Mouse (Mus musculus): Measurements from ENCODE around the gene Smarce1. TPM values are rescaled to one million over a fixed set of nuclear protein-coding genes. Genes with fewer than 3 reads are reported as not detected.

The Smarce1 gene
- polyA plus RNA-seq (2021) = 135 TPM

- DNase-seq (ENCODE audit: low read depth, low spot score) (peak; percentile 35), ATAC-seq (peak; percentile 74)
- POLR2A ChIA-PET = interaction anchor here (1.0 to 1.2 kb wide), 2 partner anchors 9 to 24 kb away, joined by 4 to 6 read pairs; no protein-coding TSS in a partner anchor
- in situ Hi-C loops (cut with MboI; ENCODE audit: low pct_unique_long_range_greater_than_20kb) = no loop called here
- CTCF ChIA-PET = interaction anchor here (1.0 kb wide), 1 partner anchor 23 kb away, joined by 4 read pairs; no protein-coding TSS in a partner anchor
- no peak for TF ChIP-seq CTCF (IDR thresholded peaks at IDR 0.05)
- H3K27me3 ChIP-seq = no peaks in the 10 kb centered on the region
Measured at GRCm38 (mm10) chr11:99230261-99231048, at the start of gene Smarce1. Gene Smarce1 (minus strand): TSS chr11:99231017.

- ATAC-seq (no peak), DNase-seq (ENCODE audit: low read depth, low spot score) (no peak)
- in situ Hi-C loops (cut with MboI; ENCODE audit: low pct_unique_long_range_greater_than_20kb) = no loop called here
- TF ChIP-seq CTCF (IDR thresholded peaks at IDR 0.05) = no peak
- CTCF ChIA-PET = interaction anchor here (0.6 kb wide), 1 partner anchor 510 kb away, joined by 3 read pairs; no protein-coding TSS in a partner anchor
- peaks cover 48% of the 10 kb centered on the region for H3K27me3 ChIP-seq
- POLR2A ChIA-PET = interaction anchor here (0.6 kb wide), 1 partner anchor 13 kb away, joined by 3 read pairs; no protein-coding TSS in a partner anchor
Measured at GRCm38 (mm10) chr11:99279986-99280385, 49.2 kb upstream of the Smarce1 start.

GRCm38 (mm10) chr11:99276786-99277185 lies 46.0 kb upstream of the Smarce1 start:
- TF ChIP-seq CTCF (IDR thresholded peaks at IDR 0.05) = no peak
- ChIA-PET CTCF (no interaction called here), POLR2A (no interaction called here)
- peaks cover 57% of the 10 kb centered on the region for H3K27me3 ChIP-seq
- in situ Hi-C loops (cut with MboI; ENCODE audit: low pct_unique_long_range_greater_than_20kb) = no loop called here
- DNase-seq (ENCODE audit: low read depth, low spot score) (no peak), ATAC-seq (no peak)

- TF ChIP-seq CTCF (IDR thresholded peaks at IDR 0.05) = no peak
- ATAC-seq (no peak), DNase-seq (ENCODE audit: low read depth, low spot score) (no peak)
- H3K27me3 ChIP-seq = peaks cover 54% of the 10 kb centered on the region
- ChIA-PET POLR2A (no interaction called here), CTCF (no interaction called here)
- in situ Hi-C loops (cut with MboI; ENCODE audit: low pct_unique_long_range_greater_than_20kb) = no loop called here
Measured at GRCm38 (mm10) chr11:99275624-99276023, 44.8 kb upstream of the Smarce1 start.

GRCm38 (mm10) chr11:99272721-99273120 lies 41.9 kb upstream of the Smarce1 start:
- peaks cover 37% of the 10 kb centered on the region for H3K27me3 ChIP-seq
- DNase-seq (ENCODE audit: low read depth, low spot score) = no peak

GRCm38 (mm10) chr11:99269192-99269591 lies 38.4 kb upstream of the Smarce1 start:
- ATAC-seq (no peak), DNase-seq (ENCODE audit: low read depth, low spot score) (no peak)
- POLR2A ChIA-PET = no interaction called here
- H3K27me3 ChIP-seq = peaks cover 18% of the 10 kb centered on the region
- in situ Hi-C loops (cut with MboI; ENCODE audit: low pct_unique_long_range_greater_than_20kb) = no loop called here
- CTCF ChIA-PET = interaction anchor here (0.9 kb wide), 1 partner anchor 9 kb away, joined by 3 read pairs; no protein-coding TSS in a partner anchor
- TF ChIP-seq CTCF (IDR thresholded peaks at IDR 0.05) = no peak

More at GRCm38 (mm10) chr11:99272721-99273120, 41.9 kb upstream of the Smarce1 start:
- no peak for ATAC-seq
- TF ChIP-seq CTCF (IDR thresholded peaks at IDR 0.05) = no peak
- CTCF ChIA-PET = no interaction called here
- POLR2A ChIA-PET = no interaction called here
- in situ Hi-C loops (cut with MboI; ENCODE audit: low pct_unique_long_range_greater_than_20kb) = no loop called here

- ChIA-PET CTCF (no interaction called here), POLR2A (no interaction called here)
- ATAC-seq (no peak), DNase-seq (ENCODE audit: low read depth, low spot score) (no peak)
- in situ Hi-C loops (cut with MboI; ENCODE audit: low pct_unique_long_range_greater_than_20kb) = no loop called here
- H3K27me3 ChIP-seq = peaks cover 27% of the 10 kb centered on the region
- no peak for TF ChIP-seq CTCF (IDR thresholded peaks at IDR 0.05)
Measured at GRCm38 (mm10) chr11:99265796-99266195, 35.0 kb upstream of the Smarce1 start.

- ChIA-PET POLR2A (no interaction called here), CTCF (no interaction called here)
- TF ChIP-seq CTCF (IDR thresholded peaks at IDR 0.05) = no peak
- ATAC-seq = no peak
- no peak for DNase-seq (ENCODE audit: low read depth, low spot score)
- peaks cover 27% of the 10 kb centered on the region for H3K27me3 ChIP-seq
- in situ Hi-C loops (cut with MboI; ENCODE audit: low pct_unique_long_range_greater_than_20kb) = no loop called here
Measured at GRCm38 (mm10) chr11:99265220-99265619, 34.4 kb upstream of the Smarce1 start.

GRCm38 (mm10) chr11:99256213-99256612 lies 25.4 kb upstream of the Smarce1 start:
- CTCF ChIA-PET = no interaction called here
- ATAC-seq (no peak), DNase-seq (ENCODE audit: low read depth, low spot score) (no peak)
- H3K27me3 ChIP-seq = peaks cover 33% of the 10 kb centered on the region
- in situ Hi-C loops (cut with MboI; ENCODE audit: low pct_unique_long_range_greater_than_20kb) = no loop called here
- TF ChIP-seq CTCF (IDR thresholded peaks at IDR 0.05) = peak; percentile 27
- POLR2A ChIA-PET = no interaction called here

GRCm38 (mm10) chr11:99255316-99255715 lies 24.5 kb upstream of the Smarce1 start:
- no peak for TF ChIP-seq CTCF (IDR thresholded peaks at IDR 0.05)
- ATAC-seq = no peak
- ChIA-PET CTCF (no interaction called here), POLR2A (no interaction called here)
- in situ Hi-C loops (cut with MboI; ENCODE audit: low pct_unique_long_range_greater_than_20kb) = no loop called here
- H3K27me3 ChIP-seq = peaks cover 38% of the 10 kb centered on the region
- DNase-seq (ENCODE audit: low read depth, low spot score) = no peak

GRCm38 (mm10) chr11:99253893-99254292 lies 23.1 kb upstream of the Smarce1 start:
- ChIA-PET POLR2A (interaction anchor here (0.7 kb wide), 1 partner anchor 99 kb away, joined by 4 read pairs; the partner anchor contains the start of gene Ccr7), CTCF (no interaction called here)
- TF ChIP-seq CTCF (IDR thresholded peaks at IDR 0.05) = peak; percentile 40
- DNase-seq (ENCODE audit: low read depth, low spot score) (no peak), ATAC-seq (no peak)
- in situ Hi-C loops (cut with MboI; ENCODE audit: low pct_unique_long_range_greater_than_20kb) = no loop called here
- H3K27me3 ChIP-seq = peaks cover 40% of the 10 kb centered on the region

All from Patski (cell line).